Mouse (Mus musculus) CH12.LX (cell line): Measurements from ENCODE around the gene Pde3a. TPM values are rescaled to one million over a fixed set of nuclear protein-coding genes. Genes with fewer than 3 reads are reported as not detected.

Source experiments
- DNase-seq: peaks from one replicate; pipeline ENCODE4 v3.0.0-alpha.2; 2013; ENCODE audit errors: extremely low read depth
- H3K27ac ChIP-seq: 2 replicates; pipeline ENCODE4 v1.5.1; 2012; ENCODE audit warnings: low read depth, mild to moderate bottlenecking, control low read depth, moderate library complexity; ENCODE audit not compliant: insufficient read depth
- H3K27me3 ChIP-seq: replicated peaks from 2 replicates; pipeline ENCODE3; 2012; ENCODE audit warnings: inconsistent platforms
- H3K36me3 ChIP-seq, 2 experiments: replicated peaks in 1 of 2; 2 replicates each; pipeline versions ENCODE3 to v1.6.1; 2012; ENCODE audit warnings: inconsistent platforms in 1 of 2, low read length in 1 of 2, mild to moderate bottlenecking in 1 of 2, mixed read lengths in 1 of 2, moderate library complexity in 1 of 2; ENCODE audit not compliant: control insufficient read depth in 1 of 2, insufficient read depth in 1 of 2
- H3K4me1 ChIP-seq, 2 experiments: 2 replicates each; pipeline ENCODE4 v1.6.1; 2012; ENCODE audit warnings: inconsistent platforms in 1 of 2, moderate library complexity in 1 of 2; ENCODE audit not compliant: insufficient read depth in 2 of 2, control insufficient read depth in 1 of 2
- H3K4me2 ChIP-seq: 2 replicates; pipeline ENCODE4 v1.6.1; 2012; ENCODE audit warnings: low read depth, mild to moderate bottlenecking, control low read depth; ENCODE audit not compliant: poor library complexity, insufficient read depth, severe bottlenecking
- H3K4me3 ChIP-seq, 3 experiments: fragments of 150-350 bp in 1 of 3; sonication (generic) in 1 of 3; replicated peaks in 1 of 3; 2 replicates each; pipeline versions ENCODE3 to v1.5.1; 2011 to 2012; ENCODE audit warnings: low read depth in 2 of 3, low read length in 2 of 3, mild to moderate bottlenecking in 2 of 3, moderate library complexity in 2 of 3, control low read depth in 1 of 3, improper control_type of control experiment in 1 of 3, inconsistent platforms in 1 of 3, mixed read lengths in 1 of 3; ENCODE audit not compliant: poor library complexity in 1 of 3
- H3K79me2 ChIP-seq: replicated peaks from 2 replicates; pipeline ENCODE4 v1.6.1; 2012; ENCODE audit warnings: mild to moderate bottlenecking, moderate library complexity; ENCODE audit not compliant: control insufficient read depth, poor library complexity, insufficient read depth, severe bottlenecking; ENCODE audit errors: extremely low read depth
- H3K9ac ChIP-seq: 2 replicates; pipeline ENCODE4 v1.6.1; 2012; ENCODE audit warnings: low read depth, mild to moderate bottlenecking, control low read depth, moderate library complexity; ENCODE audit not compliant: insufficient read depth
- H3K9me3 ChIP-seq: replicated peaks from 2 replicates; pipeline ENCODE3; 2012; ENCODE audit warnings: low read length, inconsistent platforms, mixed read lengths
- BHLHE40 ChIP-seq: IDR thresholded peaks from 2 replicates; pipeline ENCODE4 v1.6.1; 2011; ENCODE audit warnings: mild to moderate bottlenecking, low read depth, low read length, improper control_type of control experiment
- E2F4 ChIP-seq: IDR thresholded peaks from 2 replicates; pipeline ENCODE4 v1.6.1; 2011; ENCODE audit warnings: low read depth, low read length, improper control_type of control experiment; ENCODE audit not compliant: insufficient replicate concordance
- EP300 ChIP-seq: IDR thresholded peaks from 2 replicates; pipeline ENCODE4 v1.6.1; 2011; ENCODE audit warnings: low read length, improper control_type of control experiment
- ETS1 ChIP-seq: conservative IDR thresholded peaks from 2 replicates; pipeline ENCODE4 v1.6.1; 2012; ENCODE audit warnings: low read depth, mild to moderate bottlenecking, inconsistent platforms, low read length, improper control_type of control experiment, moderate library complexity
- HCFC1 ChIP-seq: IDR thresholded peaks from 2 replicates; pipeline ENCODE4 v1.6.1; 2012; ENCODE audit warnings: low read depth, mild to moderate bottlenecking, inconsistent platforms, low read length, improper control_type of control experiment
- JUN ChIP-seq: IDR thresholded peaks from 2 replicates; pipeline ENCODE4 v1.6.1; 2011; ENCODE audit warnings: low read depth, mild to moderate bottlenecking, low read length, improper control_type of control experiment, moderate library complexity; ENCODE audit not compliant: insufficient read depth
- JUND ChIP-seq: conservative IDR thresholded peaks from 2 replicates; pipeline ENCODE4 v1.6.1; 2011; ENCODE audit warnings: low read depth, low read length, improper control_type of control experiment
- MAFK ChIP-seq: IDR thresholded peaks from 2 replicates; pipeline ENCODE4 v1.6.1; 2011; ENCODE audit warnings: low read length, improper control_type of control experiment; ENCODE audit not compliant: insufficient replicate concordance
- MAX ChIP-seq: IDR thresholded peaks from 2 replicates; pipeline ENCODE4 v1.6.1; 2011; ENCODE audit warnings: low read length, improper control_type of control experiment
- MAZ ChIP-seq: IDR thresholded peaks from 2 replicates; pipeline ENCODE4 v1.6.1; 2012; ENCODE audit warnings: low read depth, mild to moderate bottlenecking, inconsistent platforms, low read length, improper control_type of control experiment, moderate library complexity
- MEF2A ChIP-seq: IDR thresholded peaks from 2 replicates; pipeline ENCODE4 v1.6.1; 2014; ENCODE audit warnings: low read depth, mild to moderate bottlenecking, inconsistent platforms, low read length, improper control_type of control experiment, borderline replicate concordance
- PAX5 ChIP-seq: IDR thresholded peaks from 2 replicates; pipeline ENCODE4 v1.6.1; 2012; ENCODE audit warnings: low read length, inconsistent platforms, mixed read lengths
- POLR2A ChIP-seq: IDR thresholded peaks from 2 replicates; pipeline ENCODE4 v1.6.1; 2011; ENCODE audit warnings: low read depth, mild to moderate bottlenecking, improper control_type of control experiment, low read length
- POLR2AphosphoS2 ChIP-seq: IDR thresholded peaks from 2 replicates; pipeline ENCODE4 v1.6.1; 2011; ENCODE audit warnings: low read depth, low read length, improper control_type of control experiment
- SIN3A ChIP-seq: IDR thresholded peaks from 2 replicates; pipeline ENCODE4 v1.6.1; 2012; ENCODE audit warnings: low read length, improper control_type of control experiment, inconsistent platforms
- SMC3 ChIP-seq: IDR thresholded peaks from 2 replicates; pipeline ENCODE4 v1.6.1; 2011; ENCODE audit warnings: low read depth, low read length, improper control_type of control experiment
- TBP ChIP-seq: conservative IDR thresholded peaks from 2 replicates; pipeline ENCODE4 v1.6.1; 2011; ENCODE audit warnings: low read depth, low read length, improper control_type of control experiment
- TCF12 ChIP-seq: IDR thresholded peaks from 2 replicates; pipeline ENCODE4 v1.6.1; 2014; ENCODE audit warnings: low read depth, mild to moderate bottlenecking, inconsistent platforms, low read length, improper control_type of control experiment
- UBTF ChIP-seq: IDR thresholded peaks from 2 replicates; pipeline ENCODE4 v1.6.1; 2012; ENCODE audit warnings: low read depth, mild to moderate bottlenecking, inconsistent platforms, low read length, improper control_type of control experiment, moderate library complexity
- ZMIZ1 ChIP-seq: IDR thresholded peaks from 2 replicates; pipeline ENCODE4 v1.6.1; 2012; ENCODE audit warnings: low read depth, mild to moderate bottlenecking, inconsistent platforms, low read length, improper control_type of control experiment
- dilution Hi-C: fragments of 300-500 bp; cut with MboI; formaldehyde crosslinking; loops from 2 replicates; pipeline ENCODE4 v1.14.3; 2020; ENCODE audit warnings: low sequenced_read_pairs; ENCODE audit not compliant: extremely low pct_unique_long_range_greater_than_20kb, extremely low pct_ligation_motif_present
- in situ Hi-C: fragments of 300-500 bp; cut with MboI; formaldehyde crosslinking; loops from 3 replicates; pipeline ENCODE4 v1.14.3; 2019; ENCODE audit warnings: low sequenced_read_pairs, low pct_ligation_motif_present, low pct_unique_long_range_greater_than_20kb, mixed read lengths
- polyA plus RNA-seq: library from polyadenylated mRNA; unstranded; fragments of >175 nt; gene quantifications from 2 replicates; pipeline ENCODE4 v1.2.1, GENCODE M21; 2012; ENCODE audit warnings: low read depth; ENCODE audit not compliant: insufficient read length
- total RNA-seq, 2 experiments: library from RNA; depleted of rRNA; stranded (reverse); fragments of 300-350 nt in 1 of 2; fragments of >200 nt in 1 of 2; gene quantifications; 2 replicates each; pipeline ENCODE4 v1.2.3; 2012 to 2014

Pde3a gene
- total and polyA plus RNA-seq, 3 experiments: under 0.01 to 0.04 (median 0.03) TPM

GRCm38 (mm10) chr6:141246391-141246790, 2.7 kb upstream of the Pde3a start:
- no peak for TF ChIP-seq BHLHE40
- TF ChIP-seq E2F4: no peak
- TF ChIP-seq TBP: no peak
- TF ChIP-seq MAX: no peak
- TF ChIP-seq HCFC1: no peak
- TF ChIP-seq POLR2AphosphoS2: no peak
- no peak for TF ChIP-seq POLR2A
- TF ChIP-seq EP300: no peak
- TF ChIP-seq, all 38 proteins: peak for 0
- H3K27ac ChIP-seq: no peak overlapping the region
- no peaks in the 10 kb centered on the region for H3K79me2 ChIP-seq
- no peak overlapping the region for H3K9ac ChIP-seq
- no peak overlapping the region for H3K4me2 ChIP-seq
- H3K36me3 ChIP-seq: no peaks in the 10 kb centered on the region
- in situ Hi-C loops (loop anchor here (25.0 kb wide), 1 partner anchor 484 kb away; no protein-coding TSS in a partner anchor), dilution Hi-C loops (no loop called here)
- H3K27me3 ChIP-seq: no peaks in the 10 kb centered on the region
- peaks cover 9% of the 10 kb centered on the region for H3K9me3 ChIP-seq
- no peaks in the 10 kb centered on the region for H3K4me1 ChIP-seq
- no peak overlapping the region for H3K4me3 ChIP-seq
- no peak for DNase-seq

GRCm38 (mm10) chr6:141248081-141248480, 988 bp upstream of the Pde3a start:
- Histone ChIP-seq H3K4me1 (no peaks in the 10 kb centered on the region), H3K79me2 (no peaks in the 10 kb centered on the region), H3K27me3 (no peaks in the 10 kb centered on the region), H3K4me2 (no peak overlapping the region), H3K9me3 (peaks cover 9% of the 10 kb centered on the region), H3K36me3 (no peaks in the 10 kb centered on the region), H3K4me3 (no peak overlapping the region), H3K9ac (no peak overlapping the region), H3K27ac (no peak overlapping the region)
- TF ChIP-seq POLR2AphosphoS2: no peak
- TF ChIP-seq ETS1: no peak
- no peak for TF ChIP-seq MAZ
- no peak for TF ChIP-seq PAX5
- no peak for TF ChIP-seq ZMIZ1
- no peak for TF ChIP-seq SIN3A
- TF ChIP-seq TBP: no peak
- TF ChIP-seq MEF2A: no peak
- TF ChIP-seq JUN: no peak
- no peak for TF ChIP-seq UBTF
- no peak for TF ChIP-seq MAFK
- TF ChIP-seq SMC3: no peak
- no peak for TF ChIP-seq JUND
- TF ChIP-seq TCF12: no peak
- DNase-seq: no peak
- in situ Hi-C loops (loop anchor here (25.0 kb wide), 1 partner anchor 486 kb away; no protein-coding TSS in a partner anchor), dilution Hi-C loops (no loop called here)
